Mouse (Mus musculus): ENCODE results near the gene Nfyc. TPM values are rescaled to one million over a fixed set of nuclear protein-coding genes. Genes with fewer than 3 reads are reported as not detected.

Nfyc gene
- polyA plus RNA-seq, 1 experiment from 2014 or later = 32.0 TPM

- TF ChIP-seq EP300 (IDR thresholded peaks at IDR 0.05; ENCODE audit: low read depth) (no peak), CTCF (IDR thresholded peaks at IDR 0.05; ENCODE audit: low read depth) (no peak)
- WGBS (ENCODE audit: insufficient replicate concordance) = 75% methylated on average over 12 of the region's 12 CpGs
- H3K27me3 ChIP-seq (ENCODE audit: insufficient read depth, low read length) = peaks cover 17% of the 10 kb centered on the region; the same call in 1 of the 2 replicates
Observed at GRCm38 (mm10) chr4:120712236-120712635, 119.1 kb downstream of the Nfyc start.

More at GRCm38 (mm10) chr4:120712236-120712635, 119.1 kb downstream of the Nfyc start:
- no peaks in the 10 kb centered on the region for H3K9me3 ChIP-seq (ENCODE audit: low read length)
- ATAC-seq (no peak), DNase-seq (no peak)
- no peak overlapping the region for H3K27ac ChIP-seq (ENCODE audit: low read depth)
- no peak overlapping the region for H3K4me3 ChIP-seq (ENCODE audit: low read depth, low read length)
- H3K4me2 ChIP-seq (ENCODE audit: low read depth, low read length) = no peak overlapping the region
- H3K9ac ChIP-seq (replicated peaks) = no peak overlapping the region
- peaks cover 8% of the 10 kb centered on the region for H3K4me1 ChIP-seq (ENCODE audit: insufficient read depth)
- no peaks in the 10 kb centered on the region for H3K36me3 ChIP-seq (replicated peaks; ENCODE audit: insufficient read depth, low read length)

MicroRNA genes within 50 kb of the gene (microRNA counts, 519-probe panel; counts per million panel counts)
- 4,413 counts per million, percentile 50 among the panel's probes with 10 or more counts for microRNA mmu-miR-30e

Small RNA genes within 50 kb of the gene (microRNA-seq; reads per million reads assigned to microRNA genes)
- gene Gm23936 (not detected), gene Mir30c-1 (82.3 reads per million, percentile 41 among the genes with 10 or more reads in this experiment), gene Mir30e (not detected), gene Mir30f (not detected)

Other genes starting within 250 kb of the Nfyc start
- 0.30 and 0.40 TPM in 2 replicates for gene Gm8439, start 242.8 kb downstream of the Nfyc start, polyA plus RNA-seq (2015; fragmentation: Nextera tagmentation; extraction: Ambion mirVana)
- gene Cited4, start 165.0 kb downstream of the Nfyc start, polyA plus RNA-seq (2015; fragmentation: Nextera tagmentation; extraction: Ambion mirVana) = 21.2 and 22.9 TPM in 2 replicates
- 0.14 and 0.20 TPM in 2 replicates for gene Kcnq4, start 83.0 kb downstream of the Nfyc start, polyA plus RNA-seq (2015; fragmentation: Nextera tagmentation; extraction: Ambion mirVana)
- gene Rims3, start 23.2 kb upstream of the Nfyc start, polyA plus RNA-seq (2015; fragmentation: Nextera tagmentation; extraction: Ambion mirVana) = 0.26 and 0.31 TPM in 2 replicates
- gene Exo5, start 93.4 kb upstream of the Nfyc start, polyA plus RNA-seq (2015; fragmentation: Nextera tagmentation; extraction: Ambion mirVana) = 3.7 TPM in 2 replicates
- 1.7 and 1.8 TPM in 2 replicates for gene Zfp69, start 120.1 kb upstream of the Nfyc start, polyA plus RNA-seq (2015; fragmentation: Nextera tagmentation; extraction: Ambion mirVana)
- 14.9 and 17.1 TPM in 2 replicates for gene Smap2, start 185.7 kb upstream of the Nfyc start, polyA plus RNA-seq (2015; fragmentation: Nextera tagmentation; extraction: Ambion mirVana)
- 0.34 and 0.44 TPM in 2 replicates for gene Col9a2, start 207.8 kb upstream of the Nfyc start, polyA plus RNA-seq (2015; fragmentation: Nextera tagmentation; extraction: Ambion mirVana)